ENCODE assay signal across 18 mouse cellular contexts in the genomic region with DNA sequence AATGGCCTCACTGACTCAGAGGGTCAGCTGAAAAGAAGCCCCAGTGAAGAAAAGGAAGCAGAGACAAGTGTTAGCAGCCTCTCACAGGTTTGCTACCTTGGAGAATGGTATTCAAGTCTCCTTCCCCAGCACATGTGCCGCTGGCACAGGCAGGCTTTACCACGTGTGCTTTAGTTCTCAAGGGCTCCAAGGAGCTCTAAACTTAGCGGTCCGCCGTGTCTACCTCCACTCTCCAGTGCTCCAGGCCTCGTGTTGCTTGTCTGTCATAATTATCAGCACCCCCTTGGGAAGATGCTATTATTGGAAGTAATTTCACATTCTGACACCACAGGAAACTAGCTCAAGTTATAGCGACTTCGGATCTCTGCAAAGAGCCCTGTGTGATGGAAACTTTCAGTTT.
A peak's percentile ranks its signal among the peaks of the same experiment; 100 is the strongest.
DNase-seq lines count a peak whose midpoint lies in the region; ATAC-seq lines count a peak whose summit lies in the region.
"Had no signal": no experiment of that assay in that cellular context is flagged by ENCODE, and none has a peak within 500 bp of the region (broad histone marks: within the 10 kb centered on the region; RNA-seq: fewer than 3 reads in every experiment).

No protein-coding gene starts in this region.

- DNase-seq in forebrain, embryonic 10.5 days (ENCODE audit: extremely low spot score, low spot score), result no peak
- DNase-seq in forebrain, embryonic 11.5 days (ENCODE audit: low spot score), result no peak
- no peak for DNase-seq in hindbrain, embryonic 10.5 days (ENCODE audit: low spot score)
- peak; percentile 11 for DNase-seq in brain, adult 2 months (ENCODE audit: low read depth, low spot score)
- DNase-seq in limb, embryonic 10.5 days (ENCODE audit: low spot score), result no peak
- no peak for DNase-seq in adrenal gland, postnatal 36 days
- DNase-seq: adrenal gland, postnatal 14 days; gastrocnemius, postnatal 25 days; kidney, adult 9 months; kidney, postnatal 4 days; layer of hippocampus, postnatal 36 days; lung, postnatal 14 days; thymus, adult 18-20 months had no signal

- no peak overlapping the region for H3K9ac ChIP-seq in forebrain, embryonic 11.5 days (ENCODE audit: low read length)
- no peak overlapping the region for H3K9ac ChIP-seq in hindbrain, embryonic 13.5 days
- H3K9ac ChIP-seq: midbrain, embryonic 12.5 days; neural tube, embryonic 12.5 days had no signal

- H3K4me1 ChIP-seq in forebrain, embryonic 10.5 days, result peaks cover 59% of the 10 kb centered on the region
- H3K4me1 ChIP-seq in forebrain, embryonic 11.5 days (replicated peaks; ENCODE audit: control insufficient read depth, insufficient read depth, low read length), result peaks cover 13% of the 10 kb centered on the region; the same call in 1 of the 2 replicates
- peaks cover 43% of the 10 kb centered on the region for H3K4me1 ChIP-seq in hindbrain, embryonic 10.5 days (replicated peaks)
- peaks cover 30% of the 10 kb centered on the region for H3K4me1 ChIP-seq in hindbrain, embryonic 13.5 days (replicated peaks)
- H3K4me1 ChIP-seq in limb, embryonic 10.5 days, result peaks cover 37% of the 10 kb centered on the region

- no peaks in the 10 kb centered on the region for H3K9me3 ChIP-seq in forebrain, embryonic 10.5 days
- H3K9me3 ChIP-seq in forebrain, embryonic 11.5 days (ENCODE audit: control insufficient read depth, low read length), result no peaks in the 10 kb centered on the region
- no peaks in the 10 kb centered on the region for H3K9me3 ChIP-seq in hindbrain, embryonic 10.5 days
- H3K9me3 ChIP-seq in hindbrain, embryonic 13.5 days, result no peaks in the 10 kb centered on the region
- H3K9me3 ChIP-seq in limb, embryonic 10.5 days (replicated peaks), result no peaks in the 10 kb centered on the region
- H3K9me3 ChIP-seq: midbrain, embryonic 12.5 days; neural tube, embryonic 12.5 days had no signal

- WGBS in forebrain, embryonic 10.5 days, result 69% methylated on average over 8 of the region's 8 CpGs
- WGBS in forebrain, embryonic 11.5 days, result 57% methylated on average over 8 of the region's 8 CpGs
- WGBS in hindbrain, embryonic 10.5 days, result 68% methylated on average over 8 of the region's 8 CpGs
- WGBS in hindbrain, embryonic 13.5 days, result 41% methylated on average over 8 of the region's 8 CpGs
- WGBS in limb, embryonic 10.5 days, result 81% methylated on average over 8 of the region's 8 CpGs

- H3K4me2 ChIP-seq in forebrain, embryonic 11.5 days (ENCODE audit: low read depth, low read length, severe bottlenecking), result no peak overlapping the region
- no peak overlapping the region for H3K4me2 ChIP-seq in hindbrain, embryonic 13.5 days
- H3K4me2 ChIP-seq: neural tube, embryonic 12.5 days had no signal

- no peak overlapping the region for H3K4me3 ChIP-seq in forebrain, embryonic 10.5 days
- H3K4me3 ChIP-seq in forebrain, embryonic 11.5 days (ENCODE audit: low read depth, low read length), result no peak overlapping the region
- no peak overlapping the region for H3K4me3 ChIP-seq in hindbrain, embryonic 10.5 days
- no peak overlapping the region for H3K4me3 ChIP-seq in hindbrain, embryonic 13.5 days
- no peak overlapping the region for H3K4me3 ChIP-seq in limb, embryonic 10.5 days
- H3K4me3 ChIP-seq: midbrain, embryonic 12.5 days; neural tube, embryonic 12.5 days had no signal

- peaks cover 81% of the 10 kb centered on the region for H3K27me3 ChIP-seq in forebrain, embryonic 10.5 days (ENCODE audit: poor library complexity, severe bottlenecking)
- H3K27me3 ChIP-seq in forebrain, embryonic 11.5 days (ENCODE audit: control insufficient read depth, insufficient read depth, low read length), result peaks cover 34% of the 10 kb centered on the region
- peaks cover 4% of the 10 kb centered on the region; the same call in 1 of the 2 replicates for H3K27me3 ChIP-seq in hindbrain, embryonic 10.5 days (ENCODE audit: insufficient read depth, poor library complexity, severe bottlenecking)
- H3K27me3 ChIP-seq in hindbrain, embryonic 13.5 days, result no peaks in the 10 kb centered on the region
- H3K27me3 ChIP-seq in limb, embryonic 10.5 days (ENCODE audit: low read depth, poor library complexity, severe bottlenecking), result no peaks in the 10 kb centered on the region
- H3K27me3 ChIP-seq: CH12.LX; neural tube, embryonic 12.5 days had no signal

- no peak for ATAC-seq in forebrain, embryonic 11.5 days (replicated peaks; ENCODE audit: low FRiP score)
- no peak for ATAC-seq in hindbrain, embryonic 13.5 days (ENCODE audit: low FRiP score)
- no peak for ATAC-seq in frontal cortex, adult (ENCODE audit: low TSS enrichment)

- H3K36me3 ChIP-seq in forebrain, embryonic 10.5 days (replicated peaks), result 0 out of 2 replicates have a peak, but pooled peaks cover 2% of the 10 kb centered on the region
- no peaks in the 10 kb centered on the region for H3K36me3 ChIP-seq in forebrain, embryonic 11.5 days (ENCODE audit: control insufficient read depth, insufficient read depth, low read length)
- H3K36me3 ChIP-seq in hindbrain, embryonic 10.5 days, result no peaks in the 10 kb centered on the region
- no peaks in the 10 kb centered on the region for H3K36me3 ChIP-seq in hindbrain, embryonic 13.5 days
- no peaks in the 10 kb centered on the region for H3K36me3 ChIP-seq in limb, embryonic 10.5 days
- H3K36me3 ChIP-seq: midbrain, embryonic 12.5 days; neural tube, embryonic 12.5 days had no signal

- H3K27ac ChIP-seq in forebrain, embryonic 10.5 days, result peak overlapping the region; percentile 74
- no peak overlapping the region for H3K27ac ChIP-seq in forebrain, embryonic 11.5 days (ENCODE audit: low read depth, low read length)
- H3K27ac ChIP-seq in hindbrain, embryonic 10.5 days, result peak overlapping the region; percentile 77
- H3K27ac ChIP-seq in hindbrain, embryonic 13.5 days, result no peak overlapping the region
- H3K27ac ChIP-seq in limb, embryonic 10.5 days, result peak overlapping the region; percentile 56; the same call in 1 of the 2 replicates
- H3K27ac ChIP-seq: midbrain, embryonic 12.5 days; neural tube, embryonic 12.5 days had no signal

Comparison
In these comparisons a context has a peak if more than half of its experiments do, and no peak if none do; other contexts are left out.
1. H3K27ac ChIP-seq: peak in forebrain, embryonic 10.5 days (single experiment), hindbrain, embryonic 10.5 days (single experiment) and limb, embryonic 10.5 days (single experiment); none in forebrain, embryonic 11.5 days (single experiment) and hindbrain, embryonic 13.5 days (single experiment).